Mouse (Mus musculus) intestine, embryonic 16.5 days (tissue): ENCODE results near the gene Gm17359. TPM values are rescaled to one million over a fixed set of nuclear protein-coding genes. Genes with fewer than 3 reads are reported as not detected.

Source experiments
- ATAC-seq: fragments of 200-750 bp; cut with Nextera tagmentation; 2 replicates; pipeline ENCODE4 v1.8.0; 2017; ENCODE audit warnings: moderate TSS enrichment, moderate library complexity
- H3K27ac ChIP-seq: fragments of 300-500 bp; sonication (generic); 2 replicates; pipeline ENCODE4 v1.5.1; 2014; ENCODE audit warnings: mild to moderate bottlenecking, low read length
- H3K27me3 ChIP-seq: fragments of 300-500 bp; sonication (generic); replicated peaks from 2 replicates; pipeline ENCODE4 v1.6.1; 2014; ENCODE audit warnings: low read length, control low read depth, mixed read lengths; ENCODE audit not compliant: control insufficient read depth, insufficient read depth
- H3K36me3 ChIP-seq: fragments of 300-500 bp; sonication (generic); 2 replicates; pipeline ENCODE4 v1.6.1; 2014; ENCODE audit warnings: low read length, control low read depth; ENCODE audit not compliant: control insufficient read depth, insufficient read depth
- H3K4me1 ChIP-seq: fragments of 300-500 bp; sonication (generic); 2 replicates; pipeline ENCODE4 v1.6.1; 2014; ENCODE audit warnings: low read length, control low read depth, mixed read lengths; ENCODE audit not compliant: control insufficient read depth, insufficient read depth
- H3K4me2 ChIP-seq: fragments of 300-500 bp; sonication (generic); 2 replicates; pipeline ENCODE4 v1.6.1; 2014; ENCODE audit warnings: low read depth, low read length, control low read depth
- H3K4me3 ChIP-seq: fragments of 300-500 bp; sonication (generic); 2 replicates; pipeline ENCODE4 v1.5.1; 2014; ENCODE audit warnings: mild to moderate bottlenecking, low read length
- H3K9ac ChIP-seq: fragments of 300-500 bp; sonication (generic); 2 replicates; pipeline ENCODE4 v1.6.1; 2014; ENCODE audit warnings: low read depth, low read length
- H3K9me3 ChIP-seq: fragments of 300-500 bp; sonication (generic); 2 replicates; pipeline ENCODE4 v1.6.1; 2016; ENCODE audit warnings: low read length, control low read depth; ENCODE audit not compliant: control insufficient read depth
- WGBS: fragments of 180-500 bp; shearing (Covaris S2); extraction: QIAGEN DNeasy Blood & Tissue Kit; methylation state at CpG from one replicate; pipeline ENCODE4 v1.1.7; 2014; 5-methylcytosine and 5-hydroxymethylcytosine counted together
- polyA plus RNA-seq: library from polyadenylated mRNA; unstranded; fragments of >200 nt; fragmentation: Nextera tagmentation; extraction: Ambion mirVana; gene quantifications from 2 replicates; pipeline ENCODE4 v1.2.1, GENCODE M21; 2015

The Gm17359 gene
- polyA plus RNA-seq, 1 experiment from 2014 or later = not detected

- no peak overlapping the region for H3K27ac ChIP-seq
- 68% methylated on average over 3 of the region's 3 CpGs for WGBS
- no peak overlapping the region for H3K4me2 ChIP-seq
- no peak overlapping the region for H3K4me3 ChIP-seq
- H3K4me1 ChIP-seq = no peaks in the 10 kb centered on the region
- no peak overlapping the region for H3K9ac ChIP-seq
- no peak for ATAC-seq
- no peaks in the 10 kb centered on the region for H3K27me3 ChIP-seq
- H3K36me3 ChIP-seq = no peaks in the 10 kb centered on the region
- no peaks in the 10 kb centered on the region for H3K9me3 ChIP-seq
Measured at GRCm38 (mm10) chr3:79373930-79374329, 37.5 kb downstream of the Gm17359 start.

DNA sequence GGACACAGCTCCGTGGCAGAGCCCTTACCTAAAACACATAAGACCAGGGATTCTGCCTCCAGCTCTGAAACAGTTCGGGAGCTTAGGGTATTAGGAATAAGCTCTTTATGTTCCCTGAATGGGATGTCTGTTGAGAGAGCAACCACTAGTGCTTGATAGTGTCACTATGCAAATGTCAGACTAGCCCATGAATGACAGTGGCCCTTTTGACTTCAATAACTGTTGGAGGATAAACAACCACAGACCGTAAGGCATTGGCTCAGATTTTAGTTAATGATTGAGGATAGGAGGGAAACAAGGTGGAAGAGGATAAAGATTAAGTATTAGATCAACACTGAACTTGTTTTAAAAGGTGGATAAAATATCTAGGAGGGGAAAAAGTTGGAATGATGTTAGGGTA is 41.6 kb downstream of the Gm17359 start:
- H3K9me3 ChIP-seq = no peaks in the 10 kb centered on the region
- H3K9ac ChIP-seq = no peak overlapping the region
- H3K27me3 ChIP-seq = 0 out of 2 replicates have a peak, but pooled peaks cover 2% of the 10 kb centered on the region
- no peaks in the 10 kb centered on the region for H3K36me3 ChIP-seq
- no peaks in the 10 kb centered on the region for H3K4me1 ChIP-seq
- no peak overlapping the region for H3K4me2 ChIP-seq
- WGBS = 32% methylated on average over 3 of the region's 3 CpGs
- no peak for ATAC-seq
- no peak overlapping the region for H3K27ac ChIP-seq
- no peak overlapping the region for H3K4me3 ChIP-seq

DNA sequence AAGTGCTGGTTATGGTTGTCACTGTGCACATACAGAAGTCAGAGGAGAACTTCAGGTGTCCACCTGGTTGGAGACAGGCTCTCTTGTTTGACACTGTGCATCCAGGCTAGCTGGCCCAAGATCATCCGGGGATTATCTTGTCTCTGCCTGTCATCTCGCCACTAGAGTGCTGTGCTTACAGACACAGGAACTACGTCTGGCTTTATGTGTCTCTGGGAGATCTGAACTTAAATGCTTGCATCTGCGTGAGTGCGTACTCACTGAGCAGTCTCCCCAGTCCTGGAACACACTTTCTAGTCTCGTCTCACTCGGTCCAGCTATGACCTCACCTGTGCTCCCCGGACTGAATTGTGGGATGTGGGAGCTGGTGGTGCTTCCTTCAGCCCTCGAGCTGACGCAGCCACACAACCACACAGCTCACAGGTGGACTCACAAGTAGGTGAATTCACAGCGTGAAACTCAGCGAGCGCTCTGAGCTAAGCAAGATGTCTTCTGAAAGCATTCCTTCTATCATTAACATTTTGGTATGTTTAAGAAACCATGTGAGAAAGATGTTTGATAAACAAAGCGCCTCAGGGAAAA is 42.9 kb downstream of the Gm17359 start:
- H3K4me1 ChIP-seq = no peaks in the 10 kb centered on the region
- WGBS = 63% methylated on average over 14 of the region's 14 CpGs
- no peaks in the 10 kb centered on the region for H3K36me3 ChIP-seq
- no peaks in the 10 kb centered on the region for H3K9me3 ChIP-seq
- 0 out of 2 replicates have a peak, but pooled peaks cover 2% of the 10 kb centered on the region for H3K27me3 ChIP-seq
- ATAC-seq = no peak
- no peak overlapping the region for H3K4me2 ChIP-seq
- no peak overlapping the region for H3K27ac ChIP-seq
- H3K4me3 ChIP-seq = no peak overlapping the region
- no peak overlapping the region for H3K9ac ChIP-seq

- H3K9ac ChIP-seq = no peak overlapping the region
- no peaks in the 10 kb centered on the region for H3K9me3 ChIP-seq
- no peaks in the 10 kb centered on the region for H3K4me1 ChIP-seq
- no peak overlapping the region for H3K4me3 ChIP-seq
- H3K4me2 ChIP-seq = no peak overlapping the region
- no peak overlapping the region for H3K27ac ChIP-seq
- 0 out of 2 replicates have a peak, but pooled peaks cover 2% of the 10 kb centered on the region for H3K27me3 ChIP-seq
- no peaks in the 10 kb centered on the region for H3K36me3 ChIP-seq
- 62% methylated on average over 6 of the region's 6 CpGs for WGBS
- ATAC-seq = no peak
Measured at GRCm38 (mm10) chr3:79379873-79380595, 43.6 kb downstream of the Gm17359 start.

- Histone ChIP-seq H3K4me2 (no peak overlapping the region), H3K27me3 (0 out of 2 replicates have a peak, but pooled peaks cover 2% of the 10 kb centered on the region), H3K9ac (no peak overlapping the region), H3K27ac (no peak overlapping the region), H3K4me3 (no peak overlapping the region), H3K4me1 (no peaks in the 10 kb centered on the region), H3K9me3 (no peaks in the 10 kb centered on the region), H3K36me3 (no peaks in the 10 kb centered on the region)
- no peak for ATAC-seq
- WGBS = 51% methylated on average over 4 of the region's 4 CpGs
Measured at GRCm38 (mm10) chr3:79381398-79381797, 44.9 kb downstream of the Gm17359 start.

- 34% methylated on average over 8 of the region's 8 CpGs for WGBS
- H3K4me3 ChIP-seq = no peak overlapping the region
- no peak for ATAC-seq
Measured at GRCm38 (mm10) chr3:79385434-79386029, 49.1 kb downstream of the Gm17359 start.

DNA sequence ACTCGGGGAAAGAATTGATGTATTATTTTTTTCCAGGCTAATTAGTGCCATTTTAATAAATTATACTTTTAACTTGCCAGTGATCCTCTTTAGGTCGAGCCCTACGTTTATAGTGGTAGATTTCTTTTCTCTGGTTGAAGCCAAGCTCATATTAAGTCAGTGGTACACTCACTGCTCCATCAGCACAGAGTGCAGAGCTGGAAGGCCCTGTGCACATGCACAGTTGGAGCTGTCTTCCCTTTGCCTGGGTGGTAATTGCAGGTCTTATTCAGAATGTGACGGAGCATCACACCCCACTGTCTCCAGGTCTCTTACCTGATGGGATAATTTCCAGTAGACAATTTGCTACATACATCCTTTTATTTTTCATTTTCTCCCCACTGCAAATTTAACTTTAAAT is 52.6 kb downstream of the Gm17359 start:
- WGBS = 53% methylated on average over 4 of the region's 4 CpGs
- H3K4me1 ChIP-seq = no peaks in the 10 kb centered on the region
- H3K27ac ChIP-seq = no peak overlapping the region
- H3K4me3 ChIP-seq = no peak overlapping the region
- ATAC-seq = no peak
- no peak overlapping the region for H3K4me2 ChIP-seq
- H3K27me3 ChIP-seq = no peaks in the 10 kb centered on the region
- no peak overlapping the region for H3K9ac ChIP-seq
- H3K36me3 ChIP-seq = no peaks in the 10 kb centered on the region
- H3K9me3 ChIP-seq = no peaks in the 10 kb centered on the region; the same call in 1 of the 2 replicates

More at GRCm38 (mm10) chr3:79385434-79386029, 49.1 kb downstream of the Gm17359 start:
- no peaks in the 10 kb centered on the region for H3K36me3 ChIP-seq
- H3K4me2 ChIP-seq = no peak overlapping the region
- H3K9ac ChIP-seq = no peak overlapping the region
- H3K4me1 ChIP-seq = no peaks in the 10 kb centered on the region
- H3K9me3 ChIP-seq = no peaks in the 10 kb centered on the region
- no peak overlapping the region for H3K27ac ChIP-seq
- H3K27me3 ChIP-seq = no peaks in the 10 kb centered on the region

DNA sequence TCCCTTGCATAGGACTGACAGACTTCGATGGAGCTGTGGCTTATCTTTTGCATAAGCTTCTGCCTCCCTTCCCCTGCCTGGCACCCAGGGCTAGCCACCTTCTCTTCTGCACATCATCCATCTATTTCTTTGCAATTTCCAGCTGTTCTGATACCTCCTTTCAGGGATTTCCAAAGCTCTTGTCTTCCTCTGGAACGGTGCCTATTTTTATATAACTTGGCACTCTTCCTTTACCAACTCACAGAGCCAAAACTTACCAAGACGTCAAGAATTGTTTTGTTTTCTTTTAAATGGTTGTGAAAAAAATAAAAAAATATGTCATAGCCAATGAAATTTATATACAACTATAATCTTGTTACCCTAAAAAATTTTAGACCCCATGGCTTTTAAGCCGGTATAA is 64.1 kb downstream of the Gm17359 start:
- Histone ChIP-seq H3K4me2 (no peak overlapping the region), H3K9ac (no peak overlapping the region), H3K9me3 (no peaks in the 10 kb centered on the region), H3K36me3 (no peaks in the 10 kb centered on the region), H3K4me3 (no peak overlapping the region), H3K27me3 (no peaks in the 10 kb centered on the region), H3K4me1 (no peaks in the 10 kb centered on the region), H3K27ac (no peak overlapping the region)
- no peak for ATAC-seq
- 70% methylated on average over 4 of the region's 4 CpGs for WGBS

- Histone ChIP-seq H3K4me3 (no peak overlapping the region), H3K4me2 (no peak overlapping the region), H3K4me1 (no peaks in the 10 kb centered on the region), H3K9ac (no peak overlapping the region), H3K9me3 (no peaks in the 10 kb centered on the region), H3K27ac (no peak overlapping the region), H3K27me3 (no peaks in the 10 kb centered on the region), H3K36me3 (no peaks in the 10 kb centered on the region)
- no peak for ATAC-seq
- WGBS = 83% methylated on average over 8 of the region's 8 CpGs
Measured at GRCm38 (mm10) chr3:79402056-79402455, 65.6 kb downstream of the Gm17359 start.
